Mouse (Mus musculus): ENCODE results near the gene Clip1.

The Clip1 gene

GRCm38 (mm10) chr5:123670800-123671472, 13.5 kb downstream of the Clip1 start:
- DNase-seq (ENCODE audit: low spot score in 2 of 2) = no peak

GRCm38 (mm10) chr5:123669991-123670799, 14.2 kb downstream of the Clip1 start:
- DNase-seq (ENCODE audit: low spot score in 2 of 2) = no peak

- DNase-seq (ENCODE audit: low spot score in 2 of 2) = no peak
These were observed 16.5 kb downstream of the Clip1 start for GRCm38 (mm10) chr5:123667915-123668314.

GRCm38 (mm10) chr5:123665956-123666355, 18.5 kb downstream of the Clip1 start:
- DNase-seq (ENCODE audit: low spot score in 2 of 2) = no peak

- DNase-seq (ENCODE audit: low spot score in 2 of 2) = no peak
These were observed 20.1 kb downstream of the Clip1 start for GRCm38 (mm10) chr5:123664329-123664728.

GRCm38 (mm10) chr5:123662059-123662458, 22.4 kb downstream of the Clip1 start:
- DNase-seq (ENCODE audit: low spot score in 2 of 2) = no peak

- DNase-seq (ENCODE audit: low spot score in 2 of 2) = no peak
These were observed 22.8 kb downstream of the Clip1 start for GRCm38 (mm10) chr5:123661602-123662001.

- no peak for DNase-seq (ENCODE audit: low spot score in 2 of 2)
These were observed 26.8 kb downstream of the Clip1 start for GRCm38 (mm10) chr5:123657651-123658050.

GRCm38 (mm10) chr5:123654937-123655336, 29.5 kb downstream of the Clip1 start:
- DNase-seq (ENCODE audit: low spot score in 2 of 2) = no peak

- DNase-seq (ENCODE audit: low spot score in 2 of 2) = no peak
These were observed 31.1 kb downstream of the Clip1 start for GRCm38 (mm10) chr5:123653287-123653801.

- DNase-seq (ENCODE audit: low spot score in 2 of 2) = no peak
These were observed 33.6 kb downstream of the Clip1 start for GRCm38 (mm10) chr5:123650825-123651224.

- no peak for DNase-seq (ENCODE audit: low spot score in 2 of 2)
These were observed 42.0 kb downstream of the Clip1 start for GRCm38 (mm10) chr5:123642401-123642800.

GRCm38 (mm10) chr5:123641259-123641900, 43.0 kb downstream of the Clip1 start:
- no peak for DNase-seq (ENCODE audit: low spot score in 2 of 2)

- no peak for DNase-seq (ENCODE audit: low spot score in 2 of 2)
These were observed 44.2 kb downstream of the Clip1 start for GRCm38 (mm10) chr5:123640181-123640580.

GRCm38 (mm10) chr5:123631210-123631609, 53.2 kb downstream of the Clip1 start:
- no peak for DNase-seq (ENCODE audit: low spot score in 2 of 2)

GRCm38 (mm10) chr5:123626631-123627030, 57.8 kb downstream of the Clip1 start:
- DNase-seq (ENCODE audit: low spot score in 2 of 2) = peak; percentile 37 to 66

GRCm38 (mm10) chr5:123622421-123622820, 62.0 kb downstream of the Clip1 start:
- DNase-seq (ENCODE audit: low spot score in 2 of 2) = no peak

GRCm38 (mm10) chr5:123618558-123618957, 65.9 kb downstream of the Clip1 start:
- no peak for DNase-seq (ENCODE audit: low spot score in 2 of 2)

GRCm38 (mm10) chr5:123614246-123614645, 70.2 kb downstream of the Clip1 start:
- DNase-seq (ENCODE audit: low spot score in 2 of 2) = no peak

- peak; percentile 32 to 77 for DNase-seq (ENCODE audit: low spot score in 2 of 2)
These were observed 74.6 kb downstream of the Clip1 start for GRCm38 (mm10) chr5:123609843-123610242.

- DNase-seq (ENCODE audit: low spot score in 2 of 2) = no peak
These were observed 75.0 kb downstream of the Clip1 start for GRCm38 (mm10) chr5:123609416-123609815.

GRCm38 (mm10) chr5:123607211-123607669, 77.2 kb downstream of the Clip1 start:
- no peak for DNase-seq (ENCODE audit: low spot score in 2 of 2)

Data from urinary bladder, postnatal 4 days (tissue).